Mouse (Mus musculus): ENCODE measurements around the gene Ifnar2.

The Ifnar2 gene

DNA sequence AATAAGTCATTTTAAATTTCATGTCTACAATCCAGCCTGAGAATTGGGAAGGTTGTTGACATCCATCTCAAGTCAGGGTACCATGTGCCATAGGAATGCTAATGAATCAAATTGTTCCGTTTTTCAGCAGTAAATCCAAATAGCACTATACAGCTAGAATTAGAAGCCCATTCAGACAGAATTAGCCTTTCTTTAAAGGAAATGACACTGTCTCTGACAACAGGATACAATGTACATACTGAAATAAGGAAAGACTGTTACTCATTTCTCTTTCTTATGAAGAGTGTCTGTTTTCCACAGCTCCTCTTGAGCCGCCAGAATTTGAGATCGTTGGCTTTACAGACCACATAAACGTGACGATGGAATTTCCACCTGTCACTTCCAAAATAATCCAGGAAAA is 18.8 kb downstream of the Ifnar2 start, which contains the start of gene Gm21970:
Gene Gm21970 (plus strand): TSS at position 301 of the 400 bp plus-strand sequence.
- DNase-seq (ENCODE audit: low read depth, low spot score) = no peak

DNA sequence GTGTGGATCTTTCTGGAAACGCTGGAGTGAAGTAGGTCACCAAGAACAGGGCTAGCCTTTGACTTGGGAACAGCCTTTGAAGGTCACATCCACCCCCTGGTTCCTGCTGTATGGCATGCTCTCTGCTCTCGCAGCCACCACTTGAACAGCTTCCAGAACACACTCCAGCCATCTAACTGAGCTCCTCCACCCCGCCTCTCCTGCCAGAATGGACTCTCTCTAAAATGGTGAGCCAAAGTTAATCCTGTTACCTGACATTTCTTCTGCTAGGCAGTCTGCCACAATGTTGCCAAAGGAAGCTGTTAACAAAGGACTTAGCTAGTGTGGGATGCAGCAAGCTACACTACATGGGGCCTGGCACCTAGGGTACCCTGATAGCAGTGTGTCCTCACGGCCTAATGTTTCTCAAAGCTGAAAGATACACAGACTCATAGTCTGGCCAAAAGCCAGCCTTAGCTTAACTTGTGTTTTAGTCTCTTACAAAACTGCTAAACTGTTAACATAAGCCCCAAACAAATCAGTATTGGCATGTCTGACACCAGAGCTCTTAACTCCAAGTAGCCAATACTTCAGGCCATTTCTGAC is 22.3 kb downstream of the Ifnar2 start:
- no peak for DNase-seq (ENCODE audit: low read depth, low spot score)

DNA sequence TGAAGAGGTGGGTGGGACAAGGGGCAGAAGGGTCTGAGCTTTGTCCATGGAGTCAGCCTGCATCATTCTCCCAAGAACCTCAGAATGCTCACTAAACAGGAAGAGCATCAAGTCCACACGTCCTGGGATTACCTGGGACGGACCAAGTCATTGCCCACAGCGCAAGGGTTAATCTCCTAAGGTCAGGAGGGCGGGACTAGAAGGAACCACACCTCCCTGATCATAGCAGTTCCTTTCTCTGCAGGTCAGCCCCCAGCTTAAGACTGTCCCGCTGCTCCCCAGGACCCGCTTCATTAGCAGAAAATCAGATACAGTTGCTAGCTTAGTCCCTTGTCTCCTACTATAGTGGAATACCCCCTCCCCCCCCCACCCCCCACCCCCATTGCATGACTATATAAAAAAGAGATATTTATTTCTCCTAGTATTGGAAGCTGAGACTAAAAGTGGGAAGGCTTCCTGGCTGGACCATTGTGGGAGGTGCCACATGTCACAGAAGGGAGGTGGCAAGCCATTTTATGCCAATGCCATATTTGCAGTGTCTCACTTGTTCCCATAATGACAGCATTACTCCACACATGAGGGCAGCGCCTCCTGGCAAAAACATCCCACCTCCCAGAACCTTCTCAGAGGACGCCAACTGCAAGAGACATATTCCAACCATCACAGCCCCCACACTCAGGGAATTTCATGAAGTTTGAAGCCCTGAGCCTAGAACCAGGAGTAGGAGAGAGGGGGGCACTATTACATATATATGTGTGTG is 23.2 kb downstream of the Ifnar2 start:
- no peak for DNase-seq (ENCODE audit: low read depth, low spot score)

DNA sequence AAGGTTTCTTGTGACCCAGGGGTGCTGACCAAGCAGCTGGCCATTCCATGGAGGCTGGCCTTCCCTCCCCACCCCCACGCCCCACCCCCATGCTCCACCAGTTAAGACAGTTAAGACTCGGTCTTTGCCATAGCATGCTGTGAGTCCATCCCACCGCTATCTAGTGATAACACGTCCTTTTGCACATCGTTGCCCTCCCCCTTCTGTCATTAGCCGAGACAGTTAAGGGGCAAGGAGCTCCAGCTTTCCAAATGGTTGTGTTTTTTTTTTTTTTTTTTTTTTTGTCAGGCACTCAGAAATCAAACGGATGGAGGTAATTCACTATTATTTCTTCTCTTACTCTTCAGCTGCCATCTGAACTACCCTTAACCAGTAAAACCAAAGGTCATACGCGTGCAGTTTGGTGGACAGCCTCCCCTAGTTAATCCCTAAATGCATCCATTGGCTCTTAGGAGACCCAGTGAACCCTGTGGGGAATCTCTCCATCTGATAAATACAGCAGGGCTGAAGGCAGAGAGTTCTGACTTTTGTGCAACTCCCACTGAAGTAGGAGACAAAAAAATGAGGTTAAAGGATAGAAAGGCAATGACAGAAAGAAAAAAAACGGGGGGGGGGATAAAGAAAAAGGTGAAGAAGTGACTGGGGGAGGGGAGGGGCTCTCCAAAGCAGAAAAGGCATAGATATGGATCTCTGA is 24.4 kb downstream of the Ifnar2 start:
- DNase-seq (ENCODE audit: low read depth, low spot score) = no peak

DNA sequence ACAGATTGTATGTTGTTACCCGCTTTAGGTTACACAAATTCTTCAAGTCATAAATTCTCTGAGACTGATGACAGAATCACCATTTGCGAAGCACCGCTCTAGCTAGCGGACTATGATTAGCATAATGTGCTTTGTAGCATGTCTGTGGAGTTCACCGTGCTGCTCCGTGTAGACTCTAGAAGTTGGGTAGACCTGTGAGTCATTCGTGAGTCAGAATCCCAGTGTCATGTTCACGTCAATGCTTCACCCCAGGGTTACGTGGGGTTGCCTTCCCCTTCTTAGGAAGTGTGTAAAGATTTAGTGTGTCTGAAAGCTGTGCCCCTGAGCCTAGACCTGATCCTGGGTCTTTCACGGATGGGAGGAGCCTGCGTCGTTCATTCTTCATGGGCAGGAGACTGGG is 25.4 kb downstream of the Ifnar2 start:
- no peak for DNase-seq (ENCODE audit: low read depth, low spot score)

DNA sequence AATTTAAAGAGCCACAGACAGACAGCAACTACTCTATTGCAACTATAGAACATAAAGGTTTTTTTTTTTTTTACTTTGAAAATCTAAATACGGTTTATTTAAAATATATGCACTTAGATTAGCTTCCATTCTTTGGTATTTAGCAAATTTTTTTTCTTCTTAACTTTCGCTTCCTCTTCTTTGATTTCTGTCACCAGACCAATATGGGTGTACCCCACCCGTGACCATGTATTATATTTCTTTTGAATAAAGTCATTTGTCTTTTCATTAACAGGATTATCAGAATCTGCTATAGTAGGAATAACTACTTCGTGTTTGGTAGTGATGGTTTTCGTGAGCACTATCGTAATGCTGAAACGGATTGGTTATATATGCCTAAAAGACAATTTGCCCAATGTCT is 26.4 kb downstream of the Ifnar2 start:
- DNase-seq (ENCODE audit: low read depth, low spot score) = no peak

DNA sequence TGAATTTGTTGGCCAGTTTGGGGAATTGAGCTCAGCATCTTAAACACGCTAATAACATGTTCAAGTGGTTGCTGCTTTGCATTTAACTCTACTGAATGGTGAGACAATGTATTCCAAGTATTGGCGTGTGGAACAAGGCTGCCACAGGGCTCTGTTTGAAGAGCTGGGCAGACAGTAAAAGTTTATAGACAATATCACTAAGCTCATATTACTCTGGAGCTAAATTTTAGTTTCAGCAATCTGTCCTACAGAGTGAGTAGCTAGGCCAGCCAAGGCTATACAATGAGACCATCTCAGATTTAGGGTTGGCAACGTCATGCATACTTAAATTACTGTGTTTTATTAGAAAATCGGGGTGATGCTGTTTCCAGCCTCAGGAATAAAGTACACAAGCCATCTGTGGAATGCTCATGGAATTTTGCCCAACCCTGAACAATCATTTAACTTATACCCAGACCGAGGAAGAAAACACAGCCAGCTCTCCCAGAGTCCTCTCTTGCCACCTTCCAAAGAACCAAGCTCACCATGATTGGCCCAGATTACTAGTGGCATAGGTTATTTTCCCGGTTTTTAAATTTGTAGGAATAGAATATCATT is 29.1 kb downstream of the Ifnar2 start:
- no peak for DNase-seq (ENCODE audit: low read depth, low spot score)

DNA sequence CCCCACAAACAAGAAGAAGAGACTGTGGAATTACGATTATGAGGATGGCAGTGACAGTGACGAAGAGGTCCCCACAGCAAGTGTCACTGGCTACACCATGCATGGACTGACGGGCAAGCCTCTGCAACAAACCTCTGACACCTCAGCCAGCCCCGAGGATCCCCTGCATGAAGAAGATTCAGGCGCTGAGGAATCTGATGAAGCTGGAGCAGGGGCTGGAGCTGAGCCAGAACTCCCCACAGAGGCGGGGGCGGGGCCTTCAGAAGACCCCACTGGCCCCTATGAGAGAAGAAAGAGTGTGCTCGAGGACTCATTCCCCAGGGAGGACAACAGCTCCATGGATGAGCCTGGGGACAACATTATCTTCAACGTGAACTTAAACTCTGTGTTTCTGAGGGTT is 31.2 kb downstream of the Ifnar2 start:
- no peak for DNase-seq (ENCODE audit: low read depth, low spot score)

DNA sequence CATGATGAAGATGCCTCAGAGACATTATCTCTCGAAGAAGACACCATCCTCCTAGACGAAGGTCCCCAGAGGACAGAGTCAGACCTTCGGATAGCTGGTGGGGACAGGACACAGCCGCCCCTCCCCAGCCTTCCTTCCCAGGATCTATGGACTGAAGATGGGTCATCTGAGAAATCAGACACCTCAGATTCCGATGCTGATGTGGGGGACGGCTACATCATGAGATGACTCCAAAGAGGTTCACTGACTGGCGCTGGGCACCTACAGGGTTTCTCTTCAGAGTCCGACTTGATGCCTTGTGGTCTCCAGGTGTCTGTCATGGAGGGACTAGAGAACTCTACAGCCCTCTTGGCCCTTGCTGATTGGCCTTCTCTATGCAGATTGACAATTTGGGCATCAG is 31.6 kb downstream of the Ifnar2 start:
- DNase-seq (ENCODE audit: low read depth, low spot score) = no peak

DNA sequence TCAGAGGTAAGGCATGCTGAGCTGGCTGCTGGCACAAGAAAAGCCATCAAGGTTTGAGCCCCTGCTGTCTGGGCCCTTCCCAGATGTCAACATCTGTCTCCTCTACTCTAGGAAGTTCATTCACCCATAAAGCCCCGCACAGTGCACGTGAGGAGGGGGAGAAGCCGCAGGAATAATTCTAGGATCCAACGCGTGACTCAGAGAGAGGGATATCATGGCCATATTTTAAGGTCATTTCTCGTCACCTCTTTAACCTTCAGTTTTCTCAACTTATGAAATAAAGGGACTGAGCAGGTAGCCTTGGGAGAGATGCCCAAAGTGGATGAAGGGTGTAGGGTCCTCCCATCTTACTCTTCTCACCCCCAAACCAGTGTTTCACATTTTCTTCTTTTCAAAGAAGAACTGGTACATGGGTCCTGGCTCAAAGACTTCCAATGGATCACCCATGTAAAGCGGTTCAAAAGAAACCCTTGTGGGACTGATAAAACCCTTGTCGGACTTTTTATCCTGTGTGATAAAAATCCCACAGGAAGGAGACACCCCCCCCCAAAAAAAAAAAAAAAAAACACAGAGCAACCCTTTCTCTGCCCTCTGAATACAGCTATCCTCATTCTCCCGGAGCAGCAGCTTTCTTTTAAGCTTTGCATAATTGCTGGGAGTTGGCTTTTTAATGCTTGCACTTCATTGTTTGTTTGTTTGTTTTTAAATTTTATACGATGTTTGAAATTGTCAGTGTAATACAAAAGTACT is 32.4 kb downstream of the Ifnar2 start:
- DNase-seq (ENCODE audit: low read depth, low spot score) = no peak

DNA sequence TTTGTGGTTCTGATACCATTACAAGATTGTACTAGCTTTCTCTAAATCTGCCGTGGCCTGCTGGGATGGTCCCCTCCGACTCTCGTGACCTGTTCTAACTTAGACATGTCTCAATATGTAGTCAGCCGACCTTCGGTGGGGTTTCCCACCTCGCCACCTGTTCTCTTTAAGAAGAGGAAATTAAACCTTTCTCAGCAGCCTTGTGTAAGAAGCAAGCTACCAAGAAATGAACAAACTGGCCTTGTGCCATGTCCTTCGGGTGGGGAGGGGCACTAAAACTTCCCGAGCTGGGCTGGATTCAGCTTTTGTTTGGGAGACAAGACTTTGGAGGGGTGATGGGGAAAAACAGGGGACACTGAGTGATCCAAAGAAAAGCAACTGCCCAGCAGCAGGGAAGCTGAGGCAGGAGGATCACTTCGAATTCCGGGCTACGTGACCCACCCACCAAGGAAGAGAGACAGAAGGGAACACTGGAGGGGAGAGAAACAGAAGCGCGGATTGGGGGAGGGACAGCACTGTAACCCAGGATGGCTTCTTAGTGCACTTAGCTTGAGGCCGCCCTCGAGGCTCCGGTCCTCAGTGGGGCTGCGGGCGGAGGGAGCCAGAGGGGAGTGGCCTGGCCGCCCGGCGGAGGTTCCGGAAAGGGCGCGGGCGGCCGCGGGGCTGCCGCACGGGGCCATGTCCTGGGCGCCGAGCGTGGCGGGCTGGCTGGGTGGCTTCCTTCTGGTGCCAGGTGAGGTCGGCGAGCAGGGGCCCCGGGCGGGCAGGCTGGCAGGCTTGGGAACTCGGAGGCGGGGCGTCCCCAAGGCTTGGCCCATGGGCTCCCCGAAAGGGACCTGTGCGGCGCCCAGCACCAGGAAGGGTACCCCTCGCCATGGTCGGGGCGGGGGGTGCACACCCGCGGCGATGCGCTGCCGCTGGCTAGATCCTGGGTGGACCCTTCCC is 33.3 kb downstream of the Ifnar2 start, which contains the start of gene Il10rb:
Gene Il10rb (plus strand): TSS at position 525 of the 945 bp plus-strand sequence.
- no peak for DNase-seq (ENCODE audit: low read depth, low spot score)

DNA sequence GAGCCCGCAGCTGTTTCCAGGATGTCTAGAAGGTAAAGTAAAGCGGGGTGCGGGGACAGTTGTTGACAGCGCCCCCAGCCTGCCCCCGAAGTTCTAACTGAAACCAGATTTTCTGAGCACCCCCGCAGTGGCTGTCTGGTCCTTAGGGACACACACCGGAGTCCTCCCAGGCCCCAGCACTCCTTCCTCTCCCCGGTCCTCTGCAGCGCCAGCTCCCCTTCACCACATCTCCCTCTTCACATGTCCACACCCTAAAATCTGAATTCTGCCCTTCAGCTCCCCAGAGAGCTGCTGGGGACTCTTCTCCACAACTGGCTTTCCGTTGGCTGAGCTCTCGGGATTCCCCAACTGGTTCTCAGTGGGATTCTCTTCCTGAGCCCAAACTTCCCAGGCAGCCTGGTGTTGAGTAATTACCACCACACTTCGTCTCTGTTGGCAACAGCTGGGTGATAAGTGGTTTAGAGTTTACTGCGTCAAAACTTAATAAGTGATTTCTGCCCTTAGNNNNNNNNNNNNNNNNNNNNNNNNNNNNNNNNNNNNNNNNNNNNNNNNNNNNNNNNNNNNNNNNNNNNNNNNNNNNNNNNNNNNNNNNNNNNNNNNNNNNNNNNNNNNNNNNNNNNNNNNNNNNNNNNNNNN is 34.1 kb downstream of the Ifnar2 start:
- no peak for DNase-seq (ENCODE audit: low read depth, low spot score)

DNA sequence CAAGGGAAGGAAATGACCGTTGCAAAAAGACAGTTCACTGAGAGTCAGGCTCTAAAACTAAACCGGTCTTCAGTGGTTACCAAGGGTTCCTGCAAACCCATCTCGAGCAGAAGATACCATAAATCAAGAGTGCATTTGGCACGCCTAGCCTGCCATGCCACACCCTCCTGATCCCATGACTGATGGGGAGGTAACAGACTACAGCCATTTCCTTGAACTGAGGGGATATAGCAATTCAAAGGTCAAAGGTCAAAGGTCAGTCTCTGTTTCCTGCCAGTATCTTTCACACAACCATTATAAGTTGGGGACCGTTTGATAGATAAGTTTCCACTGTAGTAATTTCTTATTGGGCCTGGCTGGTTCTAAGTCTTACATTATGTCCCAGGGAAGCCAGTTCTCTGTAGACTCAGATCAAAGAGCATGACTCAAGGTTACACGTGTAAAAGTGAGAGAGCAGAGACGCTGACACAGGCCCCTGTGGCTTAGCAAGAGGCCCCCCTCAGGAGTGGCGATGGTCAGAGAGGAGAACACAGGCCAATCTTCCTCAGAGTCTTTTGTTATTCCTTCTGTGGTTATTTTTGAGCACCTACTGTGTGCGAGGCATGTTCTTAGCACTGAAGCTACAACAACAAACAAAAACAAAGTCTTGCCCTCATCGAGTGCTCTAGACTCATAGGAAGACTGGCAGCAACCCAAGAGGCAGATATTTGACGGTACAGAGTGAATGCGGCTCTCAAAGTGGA is 40.7 kb downstream of the Ifnar2 start:
- DNase-seq (ENCODE audit: low read depth, low spot score) = no peak

DNA sequence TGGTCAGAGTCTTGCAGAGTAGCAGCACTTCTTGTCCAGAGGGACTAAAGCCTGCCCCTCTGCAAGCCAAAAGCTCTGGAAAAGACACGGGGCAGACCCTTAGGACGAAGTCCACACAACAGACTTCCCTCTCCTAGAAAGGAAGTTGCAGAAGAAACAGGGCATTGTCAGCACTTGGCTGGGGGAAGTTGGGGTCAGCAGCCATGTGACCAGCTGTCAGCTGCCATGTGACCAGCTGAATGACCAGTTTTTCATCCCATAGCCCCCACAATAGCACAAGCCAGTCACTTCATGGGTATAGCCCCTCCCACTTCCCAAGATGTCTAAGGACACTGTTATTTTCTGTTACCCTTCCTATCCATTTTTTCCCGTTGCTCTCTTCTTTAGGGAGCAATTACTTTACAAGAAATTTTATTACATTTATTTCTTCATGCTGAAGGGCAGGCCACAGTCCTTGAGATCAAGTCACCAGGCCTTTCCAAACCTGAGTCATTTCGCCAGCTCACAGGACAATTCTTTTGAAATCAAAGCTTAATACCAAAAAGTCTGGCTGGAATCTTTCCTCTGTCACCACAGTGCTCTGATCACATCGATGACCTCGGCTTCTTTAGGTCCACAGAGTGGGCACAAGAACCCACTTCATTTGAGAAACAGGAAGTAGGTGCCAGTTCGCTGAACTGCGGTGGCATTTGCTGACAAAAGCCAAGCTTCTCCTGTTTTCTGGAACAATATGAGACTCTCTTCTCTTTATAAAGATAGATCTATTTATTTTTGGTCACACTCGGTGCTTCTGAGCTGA is 43.0 kb downstream of the Ifnar2 start:
- no peak for DNase-seq (ENCODE audit: low read depth, low spot score)

DNA sequence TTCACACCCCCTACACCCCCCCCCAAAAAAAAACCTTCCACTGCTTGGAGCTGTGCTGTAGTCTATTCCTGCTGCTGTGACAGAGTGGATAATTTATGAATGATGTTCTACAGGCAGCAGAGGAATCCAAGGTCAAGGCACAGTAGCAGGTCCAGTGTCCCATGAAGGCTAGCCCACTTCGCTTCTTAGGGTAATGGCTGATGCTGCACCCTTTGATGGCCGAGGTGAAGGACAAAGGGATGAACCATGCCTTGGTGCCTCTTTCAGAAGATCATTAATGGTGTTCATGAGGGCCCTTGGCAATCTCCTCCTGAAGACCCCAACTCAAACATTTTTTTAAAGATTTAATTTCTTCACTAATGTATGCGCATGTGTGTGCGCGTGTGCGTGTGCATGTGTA is 43.8 kb downstream of the Ifnar2 start:
- DNase-seq (ENCODE audit: low read depth, low spot score) = no peak

DNA sequence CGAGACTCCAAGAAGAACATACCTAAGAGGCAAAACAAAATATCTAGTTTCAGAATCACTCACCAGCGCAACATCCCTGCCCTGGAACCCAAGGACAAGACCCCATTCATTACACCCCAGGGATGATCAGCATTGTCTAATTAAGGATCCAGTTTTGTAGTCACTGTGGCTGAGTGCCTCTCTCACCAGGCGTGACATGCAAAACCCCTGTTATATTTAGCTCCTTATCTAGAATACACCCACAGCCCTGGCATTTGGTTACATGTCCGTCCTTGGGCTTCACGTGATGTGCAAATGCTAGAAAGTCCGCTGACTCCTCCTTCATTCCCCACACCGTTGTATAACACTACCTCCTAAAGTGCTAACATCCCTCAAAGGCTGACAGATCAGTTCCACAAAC is 44.4 kb downstream of the Ifnar2 start:
- DNase-seq (ENCODE audit: low read depth, low spot score) = no peak

DNA sequence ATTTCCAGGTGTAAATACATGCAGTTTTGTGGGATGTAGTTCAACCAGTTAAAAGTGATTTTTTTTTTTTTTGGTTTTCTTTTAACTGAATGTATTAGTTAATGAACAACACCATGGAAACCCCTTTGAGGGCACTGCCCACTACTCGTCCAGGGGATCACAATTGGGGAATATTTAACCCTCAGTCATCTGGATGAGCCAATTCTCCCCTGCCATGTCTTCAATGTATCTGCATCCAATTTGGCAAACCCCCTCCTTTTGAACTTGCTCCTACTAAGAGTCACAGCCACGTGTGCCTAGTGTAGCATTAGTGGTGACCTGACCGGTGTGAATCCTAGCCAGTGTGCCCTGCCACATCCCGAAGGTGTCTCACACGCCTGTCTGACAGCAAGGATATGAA is 45.9 kb downstream of the Ifnar2 start:
- no peak for DNase-seq (ENCODE audit: low read depth, low spot score)

DNA sequence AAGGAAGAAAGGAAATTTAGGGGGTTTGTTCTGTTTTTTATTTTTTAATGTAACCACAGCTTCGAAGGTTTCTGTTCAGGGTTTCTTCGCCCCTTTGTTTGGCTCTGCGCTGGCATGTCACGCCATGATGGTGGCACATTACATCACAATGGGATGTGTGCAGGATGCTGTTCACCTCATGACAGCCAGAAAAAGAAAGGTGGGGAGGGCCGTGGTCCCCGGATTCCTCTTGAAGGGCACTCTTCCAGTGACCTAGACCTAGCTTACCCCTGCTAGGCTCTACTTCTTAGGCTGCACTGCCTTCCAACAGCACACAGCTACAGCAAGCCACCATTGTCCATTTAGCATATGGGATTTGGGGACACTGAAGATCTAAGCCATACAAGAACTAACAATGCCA is 53.2 kb downstream of the Ifnar2 start:
- no peak for DNase-seq (ENCODE audit: low read depth, low spot score)

DNA sequence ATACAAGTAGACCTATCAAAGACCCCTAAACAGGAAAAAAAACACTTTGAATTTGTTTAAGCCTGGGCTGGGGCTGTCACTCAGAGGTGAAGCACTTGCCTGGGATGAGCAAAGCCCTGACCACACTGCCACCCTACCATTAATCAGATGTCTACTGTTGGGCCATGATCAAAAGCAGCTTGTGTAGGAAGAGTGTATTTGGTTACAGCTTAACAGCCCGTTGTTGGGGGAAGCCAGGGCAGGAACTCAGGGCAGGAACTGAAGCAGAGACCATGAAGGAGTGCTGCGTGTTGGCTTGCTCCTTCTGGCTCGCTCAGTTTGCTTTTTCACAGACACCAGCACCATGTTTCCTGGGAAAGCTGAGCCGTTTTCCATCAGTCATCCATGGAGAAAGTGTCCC is 54.0 kb downstream of the Ifnar2 start:
- DNase-seq (ENCODE audit: low read depth, low spot score) = no peak
